Mouse (Mus musculus) frontal cortex, postnatal 14 days (tissue): ENCODE measurements around the gene Cyth1.
A peak's percentile ranks its signal among the peaks of the same experiment; 100 is the strongest.

Experiments used
- DNase-seq, 2 experiments: peaks; one replicate each; pipeline ENCODE4 v3.0.0; 2022; ENCODE audit warnings: low spot score in 2 of 2

The Cyth1 gene

GRCm38 (mm10) chr11:118118777-118119176, 129.6 kb downstream of the Cyth1 start:
- no peak for DNase-seq

GRCm38 (mm10) chr11:118114581-118115110, 133.7 kb downstream of the Cyth1 start:
- no peak for DNase-seq

GRCm38 (mm10) chr11:118113516-118114205, 134.7 kb downstream of the Cyth1 start:
- no peak for DNase-seq

GRCm38 (mm10) chr11:118104001-118104400, 144.4 kb downstream of the Cyth1 start:
- DNase-seq = peak; percentile 38 to 78

GRCm38 (mm10) chr11:118103383-118103782, 145.0 kb downstream of the Cyth1 start:
- no peak for DNase-seq

GRCm38 (mm10) chr11:118102838-118103237, 145.6 kb downstream of the Cyth1 start:
- peak; percentile 49 to 80 for DNase-seq

- no peak for DNase-seq
Measured at GRCm38 (mm10) chr11:118101133-118101532, 147.3 kb downstream of the Cyth1 start.

GRCm38 (mm10) chr11:118096736-118097135, 151.7 kb downstream of the Cyth1 start:
- DNase-seq = no peak

GRCm38 (mm10) chr11:118095004-118095403, 153.4 kb downstream of the Cyth1 start:
- no peak for DNase-seq

- DNase-seq = no peak
Measured at GRCm38 (mm10) chr11:118091002-118091670, 157.3 kb downstream of the Cyth1 start.

GRCm38 (mm10) chr11:118088896-118089295, 159.5 kb downstream of the Cyth1 start:
- DNase-seq = no peak

GRCm38 (mm10) chr11:118085961-118086360, 162.4 kb downstream of the Cyth1 start:
- DNase-seq = no peak

- no peak for DNase-seq
Measured at GRCm38 (mm10) chr11:118085176-118085575, 163.2 kb downstream of the Cyth1 start.

GRCm38 (mm10) chr11:118084266-118084665, 164.1 kb downstream of the Cyth1 start:
- DNase-seq = no peak

GRCm38 (mm10) chr11:118083811-118084210, 164.6 kb downstream of the Cyth1 start:
- peak in 1 of 2 experiments; percentile 70 for DNase-seq

GRCm38 (mm10) chr11:118082294-118082693, 166.1 kb downstream of the Cyth1 start:
- DNase-seq = no peak
